Mouse (Mus musculus) heart, adult 2 months (tissue): ENCODE results near the gene Prrc2c.

ENCODE experiments used
- EP300 ChIP-seq: fragments of 200-500 bp; IDR thresholded peaks from 2 replicates; pipeline ENCODE4 v1.6.1; 2011; ENCODE audit warnings: low read depth, low read length, control low read depth; ENCODE audit not compliant: insufficient read depth
- POLR2A ChIP-seq: fragments of 200-500 bp; IDR thresholded peaks from 2 replicates; pipeline ENCODE4 v1.6.1; 2011; ENCODE audit warnings: mild to moderate bottlenecking, low read depth, low read length, control low read depth; ENCODE audit not compliant: insufficient read depth

- no peak for TF ChIP-seq EP300
- TF ChIP-seq POLR2A: no peak
Observed at GRCm38 (mm10) chr1:162729436-162729835, 10.9 kb downstream of the Prrc2c start.
